Mouse (Mus musculus): ENCODE data around the gene Tmem132a. TPM values are rescaled to one million over a fixed set of nuclear protein-coding genes. Genes with fewer than 3 reads are reported as not detected.

Gene Tmem132a
- 88.6 and 94.4 TPM in 2 replicates for polyA plus RNA-seq (2015; fragmentation: Nextera tagmentation; extraction: Ambion mirVana)

GRCm38 (mm10) chr19:10869886-10870527 lies at the start of gene Tmem132a:
TSS of gene Tmem132a (minus strand) at chr19:10869940.
- H3K27me3 ChIP-seq (ENCODE audit: insufficient read depth, low read length), result no peaks in the 10 kb centered on the region
- H3K36me3 ChIP-seq (ENCODE audit: insufficient read depth, low read length), result peaks cover 30% of the 10 kb centered on the region
- peak within 1 kb of the TSS; percentile 90 for H3K9ac ChIP-seq (replicated peaks; ENCODE audit: low read length)
- peak within 1 kb of the TSS; percentile 64 for H3K4me2 ChIP-seq (replicated peaks; ENCODE audit: low read depth, low read length)
- H3K4me1 ChIP-seq (ENCODE audit: insufficient read depth, low read length), result peaks cover 32% of the 10 kb centered on the region
- H3K4me3 ChIP-seq (ENCODE audit: low read length), result peak within 1 kb of the TSS; percentile 81
- H3K9me3 ChIP-seq (ENCODE audit: low read length), result no peaks in the 10 kb centered on the region
- H3K27ac ChIP-seq (ENCODE audit: low read length), result peak within 1 kb of the TSS; percentile 87
- ATAC-seq (ENCODE audit: low FRiP score, low TSS enrichment), result peak; percentile 49; the same call in 1 of the 2 replicates
- WGBS, result 3% methylated on average over 8 of the region's 8 CpGs

GRCm38 (mm10) chr19:10918321-10918991 lies 48.7 kb upstream of the Tmem132a start:
- H3K4me3 ChIP-seq (ENCODE audit: low read length), result no peak overlapping the region
- H3K27ac ChIP-seq (ENCODE audit: low read length), result no peak overlapping the region
- H3K9me3 ChIP-seq (ENCODE audit: low read length), result no peaks in the 10 kb centered on the region
- H3K4me2 ChIP-seq (replicated peaks; ENCODE audit: low read depth, low read length), result no peak overlapping the region
- 93% methylated on average over 10 of the region's 10 CpGs for WGBS
- no peak for ATAC-seq (ENCODE audit: low FRiP score, low TSS enrichment)
- no peaks in the 10 kb centered on the region for H3K36me3 ChIP-seq (ENCODE audit: insufficient read depth, low read length)
- H3K4me1 ChIP-seq (ENCODE audit: insufficient read depth, low read length), result peaks cover 4% of the 10 kb centered on the region; the same call in 1 of the 2 replicates
- no peaks in the 10 kb centered on the region for H3K27me3 ChIP-seq (ENCODE audit: insufficient read depth, low read length)
- no peak overlapping the region for H3K9ac ChIP-seq (replicated peaks; ENCODE audit: low read length)

- Histone ChIP-seq H3K4me1 (ENCODE audit: insufficient read depth, low read length) (peaks cover 4% of the 10 kb centered on the region; the same call in 1 of the 2 replicates), H3K27ac (ENCODE audit: low read length) (no peak overlapping the region), H3K4me2 (replicated peaks; ENCODE audit: low read depth, low read length) (no peak overlapping the region), H3K9ac (replicated peaks; ENCODE audit: low read length) (no peak overlapping the region), H3K27me3 (ENCODE audit: insufficient read depth, low read length) (no peaks in the 10 kb centered on the region), H3K4me3 (ENCODE audit: low read length) (no peak overlapping the region), H3K36me3 (ENCODE audit: insufficient read depth, low read length) (no peaks in the 10 kb centered on the region), H3K9me3 (ENCODE audit: low read length) (no peaks in the 10 kb centered on the region)
- WGBS, result 61% methylated on average over 5 of the region's 5 CpGs
- ATAC-seq (ENCODE audit: low FRiP score, low TSS enrichment), result no peak
These were observed 46.8 kb upstream of the Tmem132a start for GRCm38 (mm10) chr19:10916506-10916905.

- H3K9ac ChIP-seq (replicated peaks; ENCODE audit: low read length), result no peak overlapping the region
- 81% methylated on average over 2 of the region's 2 CpGs for WGBS
- no peak overlapping the region for H3K4me3 ChIP-seq (ENCODE audit: low read length)
- H3K36me3 ChIP-seq (ENCODE audit: insufficient read depth, low read length), result no peaks in the 10 kb centered on the region
- H3K9me3 ChIP-seq (ENCODE audit: low read length), result no peaks in the 10 kb centered on the region
- no peaks in the 10 kb centered on the region for H3K27me3 ChIP-seq (ENCODE audit: insufficient read depth, low read length)
- H3K27ac ChIP-seq (ENCODE audit: low read length), result no peak overlapping the region
- peaks cover 4% of the 10 kb centered on the region; the same call in 1 of the 2 replicates for H3K4me1 ChIP-seq (ENCODE audit: insufficient read depth, low read length)
- H3K4me2 ChIP-seq (replicated peaks; ENCODE audit: low read depth, low read length), result no peak overlapping the region
- no peak for ATAC-seq (ENCODE audit: low FRiP score, low TSS enrichment)
These were observed 45.1 kb upstream of the Tmem132a start for GRCm38 (mm10) chr19:10914870-10915269.

GRCm38 (mm10) chr19:10914291-10914690 lies 44.6 kb upstream of the Tmem132a start:
- Histone ChIP-seq H3K9me3 (ENCODE audit: low read length) (no peaks in the 10 kb centered on the region), H3K4me1 (ENCODE audit: insufficient read depth, low read length) (peaks cover 4% of the 10 kb centered on the region; the same call in 1 of the 2 replicates), H3K36me3 (ENCODE audit: insufficient read depth, low read length) (no peaks in the 10 kb centered on the region), H3K27me3 (ENCODE audit: insufficient read depth, low read length) (no peaks in the 10 kb centered on the region), H3K27ac (ENCODE audit: low read length) (no peak overlapping the region), H3K9ac (replicated peaks; ENCODE audit: low read length) (no peak overlapping the region), H3K4me2 (replicated peaks; ENCODE audit: low read depth, low read length) (no peak overlapping the region), H3K4me3 (ENCODE audit: low read length) (no peak overlapping the region)
- WGBS, result 46% methylated on average over 7 of the region's 7 CpGs
- no peak for ATAC-seq (ENCODE audit: low FRiP score, low TSS enrichment)

GRCm38 (mm10) chr19:10909087-10909721 lies 39.5 kb upstream of the Tmem132a start:
- H3K36me3 ChIP-seq (ENCODE audit: insufficient read depth, low read length), result peaks cover 14% of the 10 kb centered on the region
- peak; percentile 11; the same call in 1 of the 2 replicates for ATAC-seq (ENCODE audit: low FRiP score, low TSS enrichment)
- peak overlapping the region; percentile 80 for H3K27ac ChIP-seq (ENCODE audit: low read length)
- H3K4me1 ChIP-seq (ENCODE audit: insufficient read depth, low read length), result peaks cover 20% of the 10 kb centered on the region
- no peak overlapping the region for H3K4me2 ChIP-seq (replicated peaks; ENCODE audit: low read depth, low read length)
- H3K4me3 ChIP-seq (ENCODE audit: low read length), result no peak overlapping the region
- H3K9me3 ChIP-seq (ENCODE audit: low read length), result no peaks in the 10 kb centered on the region
- H3K27me3 ChIP-seq (ENCODE audit: insufficient read depth, low read length), result no peaks in the 10 kb centered on the region
- WGBS, result 60% methylated on average over 6 of the region's 6 CpGs
- no peak overlapping the region for H3K9ac ChIP-seq (replicated peaks; ENCODE audit: low read length)

DNA sequence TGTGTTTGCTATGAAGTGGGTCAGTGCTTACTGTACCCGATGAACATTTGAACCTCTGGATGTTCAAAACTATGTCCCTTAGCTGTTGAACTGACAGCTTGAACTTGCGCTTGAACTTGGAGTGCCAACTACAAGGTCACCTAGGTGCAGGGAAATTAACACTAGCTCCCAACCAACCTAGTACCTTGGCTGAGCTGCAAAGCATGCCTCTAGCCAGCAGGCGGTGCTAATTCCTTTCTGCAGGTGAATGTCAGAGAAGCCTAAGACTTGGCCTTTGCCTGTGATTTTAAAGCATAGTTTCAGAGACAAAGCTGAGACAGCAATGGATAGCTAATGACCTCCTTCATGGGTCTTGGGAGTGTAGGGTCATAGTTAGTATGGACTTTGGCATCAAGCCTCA lies 38.2 kb upstream of the Tmem132a start:
- H3K4me2 ChIP-seq (replicated peaks; ENCODE audit: low read depth, low read length), result no peak overlapping the region
- ATAC-seq (ENCODE audit: low FRiP score, low TSS enrichment), result no peak
- no peak overlapping the region for H3K9ac ChIP-seq (replicated peaks; ENCODE audit: low read length)
- H3K27ac ChIP-seq (ENCODE audit: low read length), result no peak overlapping the region
- WGBS, result 60% methylated on average over 3 of the region's 3 CpGs
- H3K4me1 ChIP-seq (ENCODE audit: insufficient read depth, low read length), result peaks cover 20% of the 10 kb centered on the region
- no peak overlapping the region for H3K4me3 ChIP-seq (ENCODE audit: low read length)
- H3K36me3 ChIP-seq (ENCODE audit: insufficient read depth, low read length), result peaks cover 22% of the 10 kb centered on the region
- no peaks in the 10 kb centered on the region for H3K9me3 ChIP-seq (ENCODE audit: low read length)
- H3K27me3 ChIP-seq (ENCODE audit: insufficient read depth, low read length), result no peaks in the 10 kb centered on the region

DNA sequence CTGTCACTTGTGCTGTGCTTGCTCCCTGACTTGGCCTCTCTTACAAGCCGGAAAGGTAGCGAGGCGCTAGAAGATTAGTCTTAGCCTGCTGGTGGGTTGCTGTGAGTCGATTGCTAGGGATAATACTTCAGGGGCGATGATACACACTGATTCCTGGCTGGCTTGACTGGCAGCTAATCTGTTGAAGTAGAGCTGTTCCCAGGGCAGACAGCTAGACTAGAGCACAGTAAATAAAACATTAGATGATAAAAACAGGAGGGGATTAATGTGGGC lies 35.9 kb upstream of the Tmem132a start:
- no peak overlapping the region for H3K9ac ChIP-seq (replicated peaks; ENCODE audit: low read length)
- no peaks in the 10 kb centered on the region for H3K27me3 ChIP-seq (ENCODE audit: insufficient read depth, low read length)
- H3K4me2 ChIP-seq (replicated peaks; ENCODE audit: low read depth, low read length), result no peak overlapping the region
- H3K36me3 ChIP-seq (ENCODE audit: insufficient read depth, low read length), result peaks cover 44% of the 10 kb centered on the region
- no peak for ATAC-seq (ENCODE audit: low FRiP score, low TSS enrichment)
- H3K4me3 ChIP-seq (ENCODE audit: low read length), result no peak overlapping the region
- H3K27ac ChIP-seq (ENCODE audit: low read length), result peak overlapping the region; percentile 91
- no peaks in the 10 kb centered on the region for H3K9me3 ChIP-seq (ENCODE audit: low read length)
- H3K4me1 ChIP-seq (ENCODE audit: insufficient read depth, low read length), result peaks cover 20% of the 10 kb centered on the region
- WGBS, result 38% methylated on average over 5 of the region's 5 CpGs

- Histone ChIP-seq H3K4me3 (ENCODE audit: low read length) (no peak overlapping the region), H3K27me3 (ENCODE audit: insufficient read depth, low read length) (no peaks in the 10 kb centered on the region), H3K36me3 (ENCODE audit: insufficient read depth, low read length) (peaks cover 49% of the 10 kb centered on the region), H3K9ac (replicated peaks; ENCODE audit: low read length) (0 out of 2 replicates have a peak overlapping the region, but pooled peaks have one; percentile 22), H3K4me2 (replicated peaks; ENCODE audit: low read depth, low read length) (no peak overlapping the region), H3K9me3 (ENCODE audit: low read length) (no peaks in the 10 kb centered on the region), H3K27ac (ENCODE audit: low read length) (peak overlapping the region; percentile 91), H3K4me1 (ENCODE audit: insufficient read depth, low read length) (peaks cover 20% of the 10 kb centered on the region)
- WGBS, result 30% methylated on average over 7 of the region's 7 CpGs
- ATAC-seq (ENCODE audit: low FRiP score, low TSS enrichment), result peak; percentile 90
These were observed 35.4 kb upstream of the Tmem132a start for GRCm38 (mm10) chr19:10904927-10905727.

Measured in kidney, embryonic 16.5 days (tissue).